Mouse (Mus musculus) mesoderm, embryonic 11.5 days (tissue): Measurements from ENCODE around the gene Rpl36a-ps1.
"Not testable (repeated sequence)": the region's sequence is repeated elsewhere in the genome, so short reads cannot be mapped to it uniquely, and the experiment has no call there.

Experiments used
- DNase-seq: peaks from one replicate; pipeline ENCODE4 v3.0.0-alpha.2; 2012; ENCODE audit warnings: low read depth, low spot score

Gene Rpl36a-ps1

DNA sequence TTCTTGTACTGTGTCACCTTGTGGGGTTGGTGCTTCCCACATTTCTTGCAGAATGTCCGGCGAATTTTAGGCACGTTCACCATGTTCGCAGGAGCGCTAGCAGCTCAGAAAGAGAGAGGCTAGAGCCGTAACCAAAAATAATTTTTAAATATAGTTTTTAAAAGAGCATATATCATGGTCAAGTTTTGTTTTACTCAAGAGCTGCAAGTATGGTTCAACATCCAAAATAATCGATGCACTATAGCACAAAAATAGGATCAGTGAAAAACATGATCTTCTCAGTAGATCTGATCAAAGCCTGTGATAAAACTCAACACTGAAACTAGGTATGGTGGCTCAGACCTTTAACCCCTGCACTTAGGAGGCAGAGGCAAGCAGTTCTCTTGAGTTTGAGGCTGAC lies at the start of gene Rpl36a-ps1:
TSS of gene Rpl36a-ps1 (minus strand) at position 101 of the 400 bp plus-strand sequence.
- no peak for DNase-seq

DNA sequence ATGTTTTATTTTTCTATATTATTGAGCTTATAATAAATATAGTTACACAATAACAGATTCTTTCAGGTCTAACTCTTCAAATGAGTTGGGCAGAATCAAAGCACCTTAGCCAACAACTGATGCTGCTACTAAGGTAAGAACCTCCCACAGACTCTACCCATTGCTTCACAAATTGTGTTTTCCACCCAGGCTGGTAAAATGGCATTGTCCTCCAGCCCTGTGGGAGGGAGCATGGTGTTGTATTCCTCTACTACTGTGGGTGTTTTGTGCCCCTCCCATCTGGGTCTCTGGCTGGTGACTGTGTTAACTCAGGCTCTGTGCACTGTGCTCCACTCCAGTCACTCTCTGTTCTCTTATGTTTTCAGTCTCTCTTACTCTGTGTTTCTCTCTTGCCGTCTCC lies 49.4 kb upstream of the Rpl36a-ps1 start:
- DNase-seq = no peak

DNA sequence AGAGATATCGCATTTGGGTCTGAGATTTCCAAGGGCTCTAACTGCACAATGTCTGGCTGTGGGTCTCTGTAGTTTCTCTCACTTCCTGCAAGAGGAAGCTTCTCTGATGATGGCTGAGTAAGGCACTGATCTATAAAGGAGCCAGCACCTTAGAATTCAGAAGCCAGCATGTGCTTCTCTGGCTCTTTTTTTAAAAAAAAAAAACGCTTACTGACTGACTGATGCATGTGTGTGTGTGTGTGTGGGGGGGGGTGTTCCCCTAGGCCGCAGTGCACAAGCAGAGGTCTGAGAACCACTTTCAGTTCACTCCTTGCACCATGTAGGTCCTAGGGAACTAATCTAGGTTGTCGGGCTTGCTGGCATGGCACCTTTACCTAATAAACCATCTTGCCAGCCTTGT lies 47.3 kb upstream of the Rpl36a-ps1 start:
- DNase-seq = no peak

DNA sequence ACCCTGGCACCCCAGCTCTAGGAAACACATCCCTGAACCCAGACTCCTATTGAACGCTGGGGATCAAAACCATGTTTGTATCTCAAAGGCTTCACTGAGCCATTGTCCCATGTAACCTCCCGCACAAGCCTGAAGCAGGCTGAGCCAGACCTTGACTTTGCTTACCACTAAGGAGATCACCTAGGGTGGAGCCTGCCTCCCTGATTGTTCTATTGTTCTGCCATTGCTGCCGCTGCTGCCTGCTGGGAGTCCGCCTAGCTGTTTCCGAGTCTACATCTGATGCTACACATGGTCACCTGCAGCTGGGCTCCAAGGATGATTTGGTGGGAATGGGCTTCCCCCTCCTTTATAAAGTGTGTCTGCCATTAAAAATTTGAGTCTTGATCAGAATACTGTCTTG lies 45.2 kb upstream of the Rpl36a-ps1 start:
- DNase-seq = not testable (repeated sequence)

DNA sequence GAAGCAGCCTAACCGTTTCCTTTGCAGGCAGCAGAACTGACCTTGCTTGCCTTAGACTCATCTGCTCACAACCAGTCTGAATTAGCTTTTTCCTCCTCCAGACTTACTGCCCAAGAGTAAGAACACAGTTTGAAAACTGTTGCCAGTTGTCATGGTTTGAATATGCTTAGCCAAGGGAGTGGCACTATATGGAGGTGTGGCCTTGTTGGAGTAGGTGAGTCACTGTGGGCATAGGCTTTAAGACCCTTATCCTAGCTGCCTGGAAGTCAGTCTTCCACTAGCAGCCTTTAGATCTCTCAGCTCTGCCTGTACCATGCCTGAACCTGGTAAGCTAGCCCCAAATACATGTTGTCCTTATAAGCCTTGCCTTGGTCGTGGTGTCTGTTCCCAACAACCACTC lies 43.6 kb upstream of the Rpl36a-ps1 start:
- no peak for DNase-seq

DNA sequence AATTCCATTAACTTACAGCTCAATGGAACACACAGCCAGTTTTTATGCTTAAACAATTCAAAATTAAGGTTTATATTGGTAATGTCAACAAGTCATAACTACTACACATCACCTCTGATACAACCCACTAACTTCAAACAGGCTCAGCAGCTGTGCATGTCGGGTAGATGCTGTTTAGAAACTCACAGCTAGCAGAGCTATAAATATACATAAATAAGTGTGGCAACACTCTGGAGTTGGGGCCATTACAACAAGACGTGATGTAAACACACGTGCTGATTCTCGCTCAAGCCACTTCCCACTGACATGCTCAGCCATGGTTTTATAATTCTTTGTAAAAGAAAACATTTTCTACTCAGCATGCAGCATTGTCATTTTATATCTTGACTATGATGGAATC lies 41.9 kb upstream of the Rpl36a-ps1 start:
- no peak for DNase-seq

DNA sequence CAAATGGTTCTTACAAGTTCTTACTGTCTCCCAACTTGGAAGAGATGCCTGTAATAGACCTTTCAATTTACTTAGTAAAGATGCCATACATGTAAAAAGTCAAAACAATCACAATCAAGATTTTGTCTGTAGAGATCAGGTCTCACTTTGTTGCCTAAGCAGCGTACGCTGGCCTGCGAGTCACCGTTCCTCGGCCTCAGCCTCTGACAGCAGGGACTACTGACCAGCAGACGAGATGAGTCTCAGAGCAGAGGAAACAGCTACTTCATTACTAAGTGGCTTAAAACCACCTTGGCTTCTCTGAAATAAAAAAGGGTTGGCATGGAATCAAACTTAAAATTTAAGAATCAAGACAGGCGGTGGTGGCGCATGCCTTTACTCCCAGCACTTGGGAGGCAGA lies 40.7 kb upstream of the Rpl36a-ps1 start:
- DNase-seq = not testable (repeated sequence)

DNA sequence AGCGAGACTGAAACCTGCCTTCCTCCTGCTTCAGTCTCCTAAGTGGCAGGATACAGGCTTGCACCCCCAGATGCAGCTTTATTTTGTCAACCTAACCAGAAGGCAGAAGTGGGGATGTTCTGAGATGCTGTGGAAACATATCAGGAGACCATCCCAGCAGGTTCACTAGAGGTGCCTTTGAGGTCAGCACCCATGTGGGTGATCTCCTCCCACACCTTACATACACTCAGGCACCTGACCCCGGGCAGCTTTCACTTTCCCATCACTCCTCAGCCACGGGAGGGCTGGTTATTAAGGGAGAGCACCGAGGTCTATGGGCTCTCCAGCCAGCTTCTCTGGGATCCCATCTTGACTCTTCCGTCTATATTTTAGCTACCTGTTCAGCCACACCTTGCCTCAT lies 38.5 kb upstream of the Rpl36a-ps1 start:
- no peak for DNase-seq

DNA sequence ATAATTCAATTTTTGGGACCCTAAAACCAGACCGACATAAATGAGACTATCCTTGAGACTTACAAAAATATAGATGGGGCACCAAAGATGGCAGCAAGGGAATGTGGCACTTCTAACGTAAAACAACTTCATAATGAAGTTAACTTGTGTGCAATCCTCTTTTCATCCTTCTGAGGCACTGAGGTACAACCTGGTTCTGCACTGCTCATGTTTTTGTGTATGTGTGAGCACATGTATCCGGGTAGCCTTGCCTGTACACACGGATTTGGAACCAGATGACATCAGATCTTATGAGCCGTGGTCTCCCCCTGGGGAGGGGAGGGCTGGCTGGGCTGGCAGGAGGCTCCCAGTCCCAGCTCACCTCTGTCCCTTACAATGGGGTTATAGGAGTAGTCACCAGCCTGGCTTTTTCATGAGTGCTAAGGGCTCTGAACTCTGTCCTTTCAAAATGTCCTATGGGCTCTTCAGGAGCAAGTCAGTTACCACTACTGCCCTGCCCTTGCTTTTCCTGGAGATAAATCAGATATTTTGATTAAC lies 37.3 kb upstream of the Rpl36a-ps1 start:
- DNase-seq = no peak

DNA sequence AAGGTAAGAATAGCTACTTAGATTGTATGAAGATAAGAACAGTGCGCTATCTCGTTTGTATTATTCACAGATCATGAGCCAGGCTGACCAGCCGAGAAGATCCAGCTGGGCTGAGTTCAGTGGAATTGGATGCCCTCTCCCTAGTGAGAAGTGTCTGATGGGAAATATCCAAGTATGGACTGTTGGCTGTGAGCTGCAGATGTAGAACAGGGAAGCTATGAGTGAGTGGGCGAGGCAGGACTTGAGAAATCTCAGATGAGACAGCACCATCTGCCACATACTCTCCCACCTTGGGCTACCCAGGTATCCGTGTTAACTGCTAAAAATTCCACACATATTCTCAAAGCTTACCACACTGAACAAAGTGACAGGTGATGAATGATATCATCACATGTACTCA lies 35.9 kb upstream of the Rpl36a-ps1 start:
- DNase-seq = no peak

DNA sequence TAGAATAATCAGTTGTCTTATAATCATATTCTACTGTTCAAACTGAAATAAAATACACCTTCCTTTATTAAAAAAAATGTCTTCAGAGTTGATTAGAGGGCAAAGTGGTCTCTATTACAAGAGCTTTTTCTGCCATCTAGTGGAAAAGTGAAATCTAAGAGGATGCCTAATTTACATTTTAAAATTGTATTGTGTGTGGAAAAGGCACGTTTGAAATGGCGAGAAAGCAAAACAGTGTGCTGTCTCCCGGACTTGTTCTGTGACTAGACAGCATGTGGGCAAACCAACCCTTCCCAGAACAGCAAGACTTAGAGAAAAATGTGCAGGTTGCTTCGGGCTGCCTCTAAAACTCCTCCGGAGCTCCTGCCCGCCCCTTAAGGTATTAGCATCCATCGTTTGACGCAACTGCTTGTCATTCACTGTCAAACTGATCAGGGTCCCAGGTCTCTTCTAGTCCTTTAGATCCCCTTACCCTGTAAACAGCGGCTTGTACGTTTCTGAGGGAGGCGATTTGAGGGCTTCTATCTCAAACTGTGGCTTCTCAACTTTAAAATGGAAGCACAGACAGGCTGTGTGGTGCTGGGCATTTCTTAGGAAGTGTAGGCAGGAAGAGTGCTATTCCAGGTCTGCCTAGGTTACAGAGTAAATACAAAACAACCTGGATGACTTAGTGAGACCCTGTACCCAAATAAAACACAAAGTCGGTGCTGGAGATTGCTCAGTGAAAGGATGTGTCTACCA lies 28.4 kb upstream of the Rpl36a-ps1 start:
- DNase-seq = no peak

DNA sequence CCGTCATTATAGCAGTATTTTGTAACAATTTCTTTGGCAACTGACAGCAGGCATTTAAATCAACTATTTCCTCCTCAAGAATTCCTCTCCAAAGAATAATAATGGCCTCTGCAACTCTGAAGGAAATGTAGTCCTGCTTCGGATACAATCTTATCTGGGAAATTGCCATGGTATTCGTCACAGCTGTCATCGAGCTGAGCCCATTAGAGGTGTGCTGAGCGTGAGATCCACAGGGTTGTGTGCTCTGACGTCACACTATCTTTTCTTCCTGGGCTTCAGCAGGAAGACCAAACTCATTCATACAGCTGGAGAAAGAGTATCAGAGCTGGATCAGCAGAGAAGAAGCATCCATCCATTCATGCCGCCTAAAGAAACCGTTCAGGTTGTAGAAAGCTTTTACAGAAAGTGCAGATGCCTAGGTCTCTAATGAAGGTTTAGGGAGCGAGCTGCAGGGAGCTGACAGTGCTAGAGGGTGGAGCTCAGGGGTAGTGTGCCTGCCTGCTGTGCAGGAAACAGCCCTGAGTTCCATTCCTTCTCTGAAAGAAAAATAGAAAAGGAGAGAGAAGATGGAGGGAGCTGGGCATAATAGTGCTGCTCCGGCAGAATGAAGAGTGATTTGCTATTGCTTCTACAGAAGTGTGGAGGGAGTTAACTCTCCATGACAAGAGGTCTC lies 25.2 kb upstream of the Rpl36a-ps1 start:
- peak; percentile 14 for DNase-seq

DNA sequence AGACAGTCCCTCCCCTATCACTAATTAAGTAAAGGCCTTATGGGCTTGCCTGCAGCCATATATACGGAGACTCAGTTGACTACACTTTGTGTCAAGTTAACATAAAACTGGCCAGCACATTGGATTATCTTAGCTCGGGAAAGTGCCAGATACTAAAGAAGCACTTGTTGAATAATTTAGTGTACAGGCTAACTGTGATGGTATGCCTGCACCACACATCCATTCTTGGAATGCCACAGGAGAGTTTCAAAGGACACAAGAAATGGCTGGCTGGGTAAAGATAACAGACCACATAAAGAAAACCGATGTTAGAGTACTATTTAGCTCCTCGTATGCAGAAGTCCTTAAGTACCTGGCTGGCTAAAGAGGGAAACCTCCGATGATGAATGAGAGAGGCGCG lies 24.6 kb upstream of the Rpl36a-ps1 start:
- DNase-seq = no peak

DNA sequence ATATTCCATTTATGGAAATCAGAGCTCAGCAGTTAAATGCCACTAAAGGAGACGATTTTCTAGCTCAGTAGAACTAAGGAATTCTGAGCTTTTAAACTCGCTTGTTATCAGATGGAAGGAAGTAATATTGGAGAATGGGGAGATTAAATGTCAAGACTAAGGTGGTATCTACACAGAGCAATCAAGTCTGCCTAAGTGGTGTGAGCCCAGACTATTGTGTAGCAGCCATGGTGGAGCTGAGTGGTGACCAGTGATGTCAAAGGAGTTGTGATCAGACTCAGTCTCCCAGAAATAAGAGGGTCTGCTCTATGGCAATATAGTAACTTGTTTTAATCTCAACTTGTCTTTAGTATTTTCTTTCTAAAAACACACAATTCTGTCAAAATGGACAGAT lies 16.8 kb upstream of the Rpl36a-ps1 start:
- no peak for DNase-seq

DNA sequence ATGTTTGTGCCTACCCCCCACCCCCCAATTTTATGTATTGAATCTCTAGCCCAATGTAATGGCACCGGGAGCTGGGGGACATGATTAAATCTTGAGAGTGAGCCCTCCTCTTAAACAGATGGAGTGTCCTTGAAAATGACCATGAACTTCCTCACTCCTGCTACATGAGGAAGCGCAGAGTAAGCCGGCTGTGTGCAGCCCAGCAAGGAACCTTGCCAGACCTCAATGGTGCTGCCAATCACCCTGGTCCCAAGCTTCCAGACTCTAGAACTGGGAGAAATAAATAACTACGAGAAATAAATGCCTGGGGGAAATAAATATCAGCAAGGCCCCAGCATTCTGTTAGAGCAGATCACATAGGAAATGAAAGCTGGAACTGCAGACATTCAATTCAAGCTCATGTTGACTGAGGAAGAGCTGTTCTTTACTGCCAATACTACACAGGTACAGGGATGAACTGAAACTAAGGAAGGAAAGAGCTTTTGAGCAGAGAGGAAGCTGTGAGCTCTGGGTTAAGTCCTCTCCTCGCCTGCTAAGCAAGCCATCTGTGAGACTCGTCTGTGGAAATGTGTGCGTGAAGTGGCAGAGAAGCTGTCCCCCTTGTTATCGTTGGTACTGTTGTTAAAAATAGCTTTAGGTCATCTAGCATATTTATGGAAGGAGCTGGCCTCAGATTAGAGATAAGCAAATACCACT lies 16.3 kb upstream of the Rpl36a-ps1 start:
- no peak for DNase-seq

DNA sequence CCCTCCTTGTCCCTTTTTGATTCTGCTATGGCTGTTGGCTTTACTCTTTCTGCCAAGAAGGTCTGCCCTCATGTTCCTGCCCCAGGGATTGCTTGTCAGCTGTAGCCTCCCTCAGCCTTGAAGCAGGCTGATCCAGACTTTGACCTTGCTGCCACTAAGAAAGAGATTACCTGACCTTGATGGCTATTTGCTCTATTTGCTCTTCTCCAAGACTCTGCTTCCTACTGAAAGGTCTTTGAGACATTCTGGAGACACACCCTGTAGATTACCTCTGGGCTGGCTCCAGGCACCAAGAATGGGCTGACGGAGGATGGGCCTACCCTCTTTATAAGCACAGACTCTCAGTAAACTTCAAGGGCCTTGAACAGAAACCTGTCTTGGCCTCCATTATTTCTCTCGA lies 1.6 kb downstream of the Rpl36a-ps1 start:
- no peak for DNase-seq

DNA sequence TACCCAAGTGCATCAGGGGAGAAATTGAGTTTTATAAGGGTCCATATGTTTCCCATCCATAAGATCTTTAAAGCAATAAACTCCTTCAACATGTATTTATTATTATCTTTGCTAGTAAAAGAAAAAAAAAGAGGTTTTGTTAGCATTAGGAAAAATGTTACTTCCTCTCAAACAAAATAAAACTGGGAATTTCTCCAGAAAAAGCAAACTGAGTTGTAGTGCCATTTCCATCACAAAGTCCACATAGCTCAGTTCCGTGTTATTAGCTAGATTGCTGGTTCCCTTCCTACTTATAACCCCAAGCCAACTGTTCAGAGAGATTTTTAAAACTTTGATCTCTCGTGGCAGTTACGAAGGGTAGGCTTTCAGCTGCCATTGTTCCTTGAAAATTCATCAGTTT lies 3.5 kb downstream of the Rpl36a-ps1 start:
- no peak for DNase-seq

DNA sequence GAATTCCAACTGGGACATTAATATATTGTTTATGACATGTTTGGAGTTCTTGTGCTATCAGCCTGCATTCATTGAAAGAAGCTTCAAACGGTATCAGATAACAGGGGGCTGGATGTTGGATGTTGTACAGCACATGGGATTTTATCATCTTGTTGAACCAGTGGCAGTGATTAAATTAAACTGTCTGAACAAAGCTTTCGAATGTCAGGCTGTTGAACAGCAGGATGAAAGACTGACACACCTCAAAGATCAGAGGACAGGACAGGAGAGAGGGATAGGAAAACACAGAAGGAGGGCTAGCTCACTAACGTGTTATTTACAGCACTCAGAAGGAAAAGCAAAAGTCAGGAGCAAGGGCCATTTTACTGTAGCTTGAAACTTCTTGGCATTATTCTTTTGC lies 4.3 kb downstream of the Rpl36a-ps1 start:
- DNase-seq = peak; percentile 3

DNA sequence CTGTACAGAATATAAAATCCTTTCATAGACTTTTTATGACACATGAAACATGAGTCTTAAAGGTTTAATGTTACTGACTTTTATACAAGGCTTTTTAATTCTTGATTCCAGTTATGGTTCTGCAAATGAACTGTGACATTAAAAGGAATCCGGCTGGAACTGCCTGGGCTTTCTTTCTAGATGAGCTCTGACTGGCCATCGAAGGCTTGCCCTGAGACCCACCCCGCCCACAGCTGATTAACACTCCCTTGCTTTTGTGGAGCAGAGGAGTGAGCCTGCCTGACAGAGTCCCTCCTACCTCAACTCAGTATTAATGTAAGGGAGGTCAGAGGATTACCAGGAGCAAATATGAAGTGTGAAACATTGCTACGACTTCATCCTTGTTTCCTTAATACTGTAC lies 22.2 kb downstream of the Rpl36a-ps1 start:
- no peak for DNase-seq

DNA sequence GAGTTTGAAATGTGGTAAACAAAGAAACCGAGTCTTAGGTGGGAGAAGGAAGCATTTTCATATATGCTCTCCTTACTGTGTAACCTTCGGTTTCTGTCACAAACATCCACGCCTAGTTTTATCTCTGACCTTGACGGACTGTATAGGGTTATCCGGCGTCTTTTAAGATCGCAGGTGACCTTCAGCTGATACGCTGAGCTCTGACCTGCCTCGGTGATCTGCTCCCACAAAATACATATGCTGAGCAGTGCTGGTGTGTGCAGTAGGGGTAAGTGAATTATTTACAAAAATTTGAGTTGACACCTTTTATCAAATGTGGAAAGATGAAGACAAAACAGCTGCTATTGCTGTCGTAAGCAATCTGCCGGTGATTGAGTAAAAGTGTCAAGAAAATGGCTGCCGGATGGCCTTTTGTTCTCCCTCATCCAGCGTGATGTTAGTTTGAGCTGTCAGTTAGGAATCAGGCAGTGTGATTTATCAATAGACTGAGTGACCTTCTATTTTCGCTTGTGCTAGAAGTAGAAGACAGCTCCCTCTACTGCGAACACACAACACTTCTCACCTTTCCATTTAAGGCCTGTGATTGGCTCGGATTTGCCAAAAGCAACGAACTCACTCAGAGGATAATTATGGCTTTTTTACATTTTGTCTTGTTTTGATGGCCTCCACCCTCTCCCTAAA lies 35.0 kb downstream of the Rpl36a-ps1 start:
- DNase-seq = peak; percentile 30

DNA sequence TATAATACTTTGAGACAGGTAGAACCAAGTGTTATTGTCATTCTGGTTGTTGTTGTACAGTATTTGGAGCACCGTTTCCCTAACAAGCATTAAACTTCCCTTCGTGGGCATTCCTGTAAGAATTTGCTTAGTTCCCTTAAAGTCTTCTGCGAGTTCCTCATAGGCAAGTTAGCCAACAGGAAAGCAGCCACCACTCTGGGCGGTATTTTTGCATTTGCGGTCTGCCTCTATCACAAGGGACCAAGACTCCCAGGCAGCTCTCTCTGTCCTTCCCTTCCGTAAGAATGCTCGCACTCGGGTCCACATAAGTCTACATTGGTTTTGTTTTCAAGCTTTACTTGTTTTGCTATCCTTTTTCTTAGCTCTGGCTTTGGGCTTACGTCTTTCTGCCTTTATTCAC lies 37.3 kb downstream of the Rpl36a-ps1 start:
- DNase-seq = no peak

DNA sequence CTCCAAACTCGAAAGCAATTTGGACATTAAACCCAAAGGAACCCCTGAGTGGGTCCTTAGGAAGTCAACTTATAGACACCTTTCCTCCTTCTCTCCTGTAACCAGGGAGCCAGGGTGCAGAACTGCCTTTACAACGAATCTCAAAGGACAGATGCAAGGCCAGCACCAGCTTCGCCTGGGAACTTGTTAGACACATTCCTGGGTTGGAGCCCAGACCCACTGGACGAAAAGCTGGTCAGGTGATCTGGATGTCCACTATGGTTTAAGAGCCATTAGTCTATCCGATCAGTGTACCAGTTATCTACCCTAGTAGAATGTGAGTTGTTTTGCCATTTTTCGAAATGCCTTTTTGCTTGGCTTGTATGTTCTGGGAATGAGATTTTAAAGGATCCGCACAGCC lies 41.7 kb downstream of the Rpl36a-ps1 start:
- no peak for DNase-seq
